ENCODE assay signal across 21 mouse cellular contexts in the genomic region with DNA sequence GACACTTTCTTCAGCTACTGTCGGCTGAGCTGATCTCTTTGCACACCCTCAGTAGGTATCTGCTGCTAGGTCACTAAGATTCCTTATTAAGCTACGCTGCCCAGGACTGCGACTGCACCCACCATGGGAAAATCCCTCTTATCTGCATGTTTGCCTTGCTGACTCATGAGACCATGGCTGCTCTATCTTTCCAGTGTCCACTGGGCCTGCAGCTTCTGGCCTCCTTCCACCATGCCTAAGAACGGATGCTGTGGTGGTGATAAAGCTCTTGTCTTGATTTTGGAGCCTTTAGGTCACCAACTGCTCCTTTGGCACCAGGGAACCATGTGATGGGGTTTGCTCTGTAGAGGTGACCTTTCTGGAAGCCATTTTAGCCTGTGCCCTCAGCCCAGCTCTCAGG. TPM values are rescaled to one million over a fixed set of nuclear protein-coding genes. Genes with fewer than 3 reads are reported as not detected.
"Had no signal": no experiment of that assay in that cellular context is flagged by ENCODE, and none has a peak within 500 bp of the region (broad histone marks: within the 10 kb centered on the region; RNA-seq: fewer than 3 reads in every experiment).

No protein-coding gene starts in this region.

- ATAC-seq: lung, postnatal 0 days; midbrain, embryonic 16.5 days had no signal

- H3K4me2 ChIP-seq: limb, embryonic 12.5 days; midbrain, embryonic 11.5 days; neural tube, embryonic 13.5 days; stomach, embryonic 15.5 days had no signal

- H3K9ac ChIP-seq: limb, embryonic 12.5 days; liver, embryonic 14.5 days; neural tube, embryonic 13.5 days; stomach, embryonic 15.5 days had no signal

- H3K4me1 ChIP-seq: limb, embryonic 12.5 days; neural tube, embryonic 13.5 days; stomach, embryonic 15.5 days had no signal

- H3K4me3 ChIP-seq: layer of hippocampus, adult 2 months; limb, embryonic 12.5 days; neural tube, embryonic 13.5 days; stomach, embryonic 15.5 days had no signal

- H3K36me3 ChIP-seq: limb, embryonic 12.5 days; neural tube, embryonic 13.5 days; stomach, embryonic 15.5 days had no signal

- H3K9me3 ChIP-seq: limb, embryonic 12.5 days; neural tube, embryonic 13.5 days; stomach, embryonic 15.5 days had no signal

- H3K27me3 ChIP-seq: limb, embryonic 12.5 days; neural tube, embryonic 13.5 days; stomach, embryonic 15.5 days had no signal

- H3K27ac ChIP-seq: kidney, postnatal 0 days; layer of hippocampus, adult 2 months; limb, embryonic 12.5 days; liver, embryonic 14.5 days; neural tube, embryonic 13.5 days; stomach, embryonic 15.5 days had no signal

- DNase-seq: kidney, adult 9 months; kidney, postnatal 4 days; lung, adult 2 months; lung, postnatal 36 days; right cerebral cortex, postnatal 14 days; thymus, postnatal 36 days had no signal

RNA-seq across cellular contexts. Expression of gene Mcpt4, which starts 4.4 kb away (rescaled TPM):
- total RNA-seq: layer of hippocampus, postnatal 10 days; left cerebral cortex, postnatal 36 days; liver, adult 2 months; megakaryocyte, adult 5-6 weeks had no signal
- polyA plus RNA-seq: limb, embryonic 12.5 days; liver, adult 2 months; midbrain, embryonic 11.5 days; midbrain, embryonic 16.5 days; neural tube, embryonic 13.5 days had no signal

RNA-seq across cellular contexts. Expression of gene Mcpt2, which starts 15.9 kb away (rescaled TPM):
- total RNA-seq: layer of hippocampus, adult 2 months; layer of hippocampus, postnatal 10 days; left cerebral cortex, postnatal 36 days; liver, adult 2 months; megakaryocyte, adult 5-6 weeks had no signal
- polyA plus RNA-seq: kidney, postnatal 0 days; limb, embryonic 12.5 days; liver, adult 2 months; lung, adult 2 months; lung, postnatal 0 days; midbrain, embryonic 11.5 days; midbrain, embryonic 16.5 days; neural tube, embryonic 13.5 days had no signal

RNA-seq across cellular contexts. Expression of gene Mcpt8, which starts 27.4 kb away (rescaled TPM):
- total RNA-seq: layer of hippocampus, adult 2 months; layer of hippocampus, postnatal 10 days; left cerebral cortex, postnatal 36 days; liver, adult 2 months had no signal
- polyA plus RNA-seq: limb, embryonic 12.5 days; liver, adult 2 months; lung, adult 2 months; midbrain, embryonic 11.5 days; midbrain, embryonic 16.5 days; neural tube, embryonic 13.5 days had no signal

RNA-seq across cellular contexts. Expression of gene Mcpt9, which starts 27.4 kb away (rescaled TPM):
- total RNA-seq: layer of hippocampus, adult 2 months; layer of hippocampus, postnatal 10 days; left cerebral cortex, postnatal 36 days; liver, adult 2 months; megakaryocyte, adult 5-6 weeks had no signal
- polyA plus RNA-seq: kidney, postnatal 0 days; limb, embryonic 12.5 days; liver, adult 2 months; liver, embryonic 14.5 days; lung, adult 2 months; lung, postnatal 0 days; midbrain, embryonic 11.5 days; midbrain, embryonic 16.5 days; neural tube, embryonic 13.5 days; spleen, adult 2 months; stomach, embryonic 15.5 days; thymus, postnatal 0 days had no signal

RNA-seq across cellular contexts. Expression of gene Mcpt1, which starts 40.0 kb away (rescaled TPM):
- total RNA-seq: layer of hippocampus, adult 2 months; layer of hippocampus, postnatal 10 days; left cerebral cortex, postnatal 36 days; liver, adult 2 months; megakaryocyte, adult 5-6 weeks had no signal
- polyA plus RNA-seq: kidney, postnatal 0 days; limb, embryonic 12.5 days; liver, adult 2 months; liver, embryonic 14.5 days; lung, adult 2 months; lung, postnatal 0 days; midbrain, embryonic 11.5 days; midbrain, embryonic 16.5 days; neural tube, embryonic 13.5 days had no signal
